Mouse (Mus musculus): ENCODE data around the gene Ptprr. TPM values are rescaled to one million over a fixed set of nuclear protein-coding genes. Genes with fewer than 3 reads are reported as not detected.

Gene Ptprr
- polyA plus RNA-seq, 1 experiment from 2014 or later = 1.2 TPM

DNA sequence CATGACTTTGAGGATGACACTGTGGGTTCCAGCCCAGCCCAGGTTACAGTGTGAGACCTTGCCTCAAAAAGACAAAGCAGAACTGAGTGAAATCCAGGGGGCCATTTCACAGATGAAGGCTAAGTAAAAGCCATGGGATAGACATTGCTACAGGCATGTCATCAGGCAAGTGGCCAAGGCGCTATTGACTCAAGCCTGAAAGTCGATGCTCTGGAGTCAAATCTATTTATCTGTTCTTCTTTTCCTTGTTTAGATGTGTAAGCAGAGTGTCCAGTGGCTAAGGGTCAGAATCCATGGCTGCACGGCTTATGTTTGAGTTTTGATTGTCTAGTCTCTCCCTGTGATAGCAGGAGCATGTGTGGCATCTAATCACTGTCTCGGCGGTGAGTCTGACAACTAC is 60.6 kb downstream of the Ptprr start:
- Histone ChIP-seq H3K9me3 (no peaks in the 10 kb centered on the region), H3K4me3 (replicated peaks) (no peak overlapping the region), H3K9ac (no peak overlapping the region), H3K27ac (no peak overlapping the region), H3K27me3 (peaks cover 4% of the 10 kb centered on the region; the same call in 1 of the 2 replicates), H3K4me2 (no peak overlapping the region), H3K4me1 (0 out of 2 replicates have a peak, but pooled peaks cover 3% of the 10 kb centered on the region), H3K36me3 (replicated peaks) (no peaks in the 10 kb centered on the region)
- no peak for ATAC-seq (ENCODE audit: low FRiP score)
- WGBS = 84% methylated on average over 5 of the region's 5 CpGs

DNA sequence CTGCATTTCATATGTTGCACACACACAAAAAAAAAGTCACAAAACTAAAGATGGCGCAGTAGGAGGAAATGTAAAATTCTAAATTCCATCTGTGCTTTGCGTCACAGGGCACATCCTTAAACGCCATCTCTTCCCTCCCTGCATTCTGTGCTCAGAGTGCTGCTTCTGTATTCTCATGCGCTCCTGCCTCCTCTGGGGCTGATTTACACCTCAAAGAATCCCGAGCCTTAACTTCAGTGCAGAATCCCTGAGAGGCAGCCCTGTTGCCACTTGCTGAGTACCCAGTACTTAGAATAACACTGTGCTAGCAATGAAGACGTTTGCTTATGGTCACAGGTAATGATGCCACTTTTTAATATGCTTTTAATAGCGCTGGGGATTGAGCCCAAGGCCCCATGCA is 61.4 kb downstream of the Ptprr start:
- 39% methylated on average over 7 of the region's 7 CpGs for WGBS
- ATAC-seq (ENCODE audit: low FRiP score) = no peak

DNA sequence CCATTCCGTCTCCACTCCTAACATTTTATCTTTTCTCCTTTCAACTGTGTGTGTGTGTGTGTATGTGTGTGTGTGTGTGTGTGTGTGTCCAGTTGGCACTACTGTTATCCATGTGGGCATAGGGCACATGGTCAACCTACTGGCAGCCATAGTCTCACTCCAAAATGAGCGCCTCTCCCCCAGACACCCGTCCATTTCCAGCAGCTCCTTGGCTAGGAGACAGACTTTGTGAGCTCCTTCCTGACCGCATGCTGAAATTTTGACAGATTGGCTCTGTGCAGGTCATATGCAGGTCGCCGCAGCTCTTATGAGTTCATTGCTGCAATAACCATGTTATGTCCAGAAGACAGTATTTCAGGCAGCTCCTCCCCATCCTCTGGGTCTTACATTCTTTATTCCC is 62.8 kb downstream of the Ptprr start:
- no peak overlapping the region for H3K9ac ChIP-seq
- no peak overlapping the region for H3K4me3 ChIP-seq (replicated peaks)
- H3K36me3 ChIP-seq (replicated peaks) = no peaks in the 10 kb centered on the region
- H3K4me1 ChIP-seq = 0 out of 2 replicates have a peak, but pooled peaks cover 3% of the 10 kb centered on the region
- H3K27me3 ChIP-seq = no peaks in the 10 kb centered on the region
- H3K9me3 ChIP-seq = no peaks in the 10 kb centered on the region
- ATAC-seq (ENCODE audit: low FRiP score) = no peak
- H3K27ac ChIP-seq = no peak overlapping the region
- WGBS = 88% methylated on average over 6 of the region's 6 CpGs
- H3K4me2 ChIP-seq = no peak overlapping the region

More for the DNA sequence above, 61.4 kb downstream of the Ptprr start:
- H3K9ac ChIP-seq = no peak overlapping the region
- H3K4me1 ChIP-seq = 0 out of 2 replicates have a peak, but pooled peaks cover 3% of the 10 kb centered on the region
- H3K27me3 ChIP-seq = peaks cover 3% of the 10 kb centered on the region; the same call in 1 of the 2 replicates
- no peaks in the 10 kb centered on the region for H3K9me3 ChIP-seq
- no peak overlapping the region for H3K4me2 ChIP-seq
- H3K27ac ChIP-seq = no peak overlapping the region
- no peak overlapping the region for H3K4me3 ChIP-seq (replicated peaks)
- H3K36me3 ChIP-seq (replicated peaks) = no peaks in the 10 kb centered on the region

DNA sequence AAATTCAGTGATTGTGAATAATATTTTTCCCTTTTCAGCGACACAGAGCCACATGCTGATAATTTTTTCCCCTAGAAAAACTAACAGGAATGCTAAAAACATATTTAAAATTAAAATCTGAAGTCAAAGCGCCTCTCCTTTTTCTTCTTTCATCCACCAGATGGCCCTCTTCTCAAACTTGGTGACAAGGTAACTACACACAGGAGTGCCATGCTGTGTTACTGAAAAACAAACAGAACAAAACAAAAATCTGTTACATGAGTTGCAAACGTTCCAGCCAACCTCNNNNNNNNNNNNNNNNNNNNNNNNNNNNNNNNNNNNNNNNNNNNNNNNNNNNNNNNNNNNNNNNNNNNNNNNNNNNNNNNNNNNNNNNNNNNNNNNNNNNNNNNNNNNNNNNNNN is 66.0 kb downstream of the Ptprr start:
- no peak overlapping the region for H3K9ac ChIP-seq
- 33% methylated on average over 3 of the region's 3 CpGs for WGBS
- no peaks in the 10 kb centered on the region for H3K27me3 ChIP-seq
- H3K4me3 ChIP-seq (replicated peaks) = no peak overlapping the region
- no peak for ATAC-seq (ENCODE audit: low FRiP score)
- H3K4me1 ChIP-seq = 0 out of 2 replicates have a peak, but pooled peaks cover 3% of the 10 kb centered on the region
- H3K36me3 ChIP-seq (replicated peaks) = no peaks in the 10 kb centered on the region
- H3K27ac ChIP-seq = no peak overlapping the region
- H3K9me3 ChIP-seq = no peaks in the 10 kb centered on the region
- H3K4me2 ChIP-seq = no peak overlapping the region

DNA sequence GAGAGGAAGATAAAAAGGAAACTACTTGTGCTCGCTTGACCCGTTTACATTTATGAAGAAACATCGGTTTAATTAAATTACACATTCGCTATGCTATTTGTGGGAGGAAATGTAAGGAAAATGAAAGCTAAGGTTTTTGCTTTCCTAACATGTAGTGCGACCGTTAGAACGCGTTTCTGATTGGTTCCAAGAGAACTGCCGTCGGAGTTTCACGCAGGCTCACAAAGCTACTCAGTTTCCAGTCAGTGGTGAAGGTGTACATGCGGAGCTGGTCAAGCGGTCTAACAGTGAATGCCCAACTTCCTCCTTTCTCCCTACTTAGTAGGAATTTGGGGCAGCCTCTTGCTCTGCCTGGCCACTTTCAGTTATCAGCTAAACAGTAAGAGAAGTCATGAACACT is 78.5 kb downstream of the Ptprr start:
- H3K4me3 ChIP-seq (replicated peaks) = no peak overlapping the region
- WGBS = 84% methylated on average over 13 of the region's 13 CpGs
- ATAC-seq (ENCODE audit: low FRiP score) = no peak

DNA sequence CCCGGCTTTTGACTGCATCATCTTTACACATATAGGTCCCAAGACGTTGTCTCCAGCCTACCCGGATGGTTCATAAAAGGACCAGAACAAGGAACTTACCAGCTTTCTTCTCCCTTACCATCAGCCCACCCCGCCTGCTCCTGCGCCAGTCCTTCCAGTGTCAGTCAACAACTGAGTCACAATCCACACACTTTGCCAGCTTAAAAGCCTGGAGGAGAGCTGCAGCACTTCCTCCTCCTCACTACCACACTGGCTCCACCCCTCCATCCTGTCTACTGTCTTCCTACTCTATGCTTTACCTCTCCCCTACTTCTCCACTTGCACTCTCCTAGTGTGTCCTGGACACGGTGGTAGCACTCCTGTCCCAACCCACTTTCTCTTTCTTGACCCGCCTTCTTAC is 80.5 kb downstream of the Ptprr start:
- H3K4me2 ChIP-seq = no peak overlapping the region
- no peaks in the 10 kb centered on the region for H3K27me3 ChIP-seq
- ATAC-seq (ENCODE audit: low FRiP score) = no peak
- WGBS = 89% methylated on average over 7 of the region's 7 CpGs
- no peaks in the 10 kb centered on the region for H3K9me3 ChIP-seq
- H3K27ac ChIP-seq = no peak overlapping the region
- H3K9ac ChIP-seq = no peak overlapping the region
- no peaks in the 10 kb centered on the region for H3K36me3 ChIP-seq (replicated peaks)
- no peak overlapping the region for H3K4me3 ChIP-seq (replicated peaks)
- H3K4me1 ChIP-seq = no peaks in the 10 kb centered on the region

More for the DNA sequence above, 78.5 kb downstream of the Ptprr start:
- Histone ChIP-seq H3K4me1 (no peaks in the 10 kb centered on the region), H3K9me3 (no peaks in the 10 kb centered on the region), H3K4me2 (no peak overlapping the region), H3K36me3 (replicated peaks) (no peaks in the 10 kb centered on the region), H3K9ac (no peak overlapping the region), H3K27ac (no peak overlapping the region), H3K27me3 (no peaks in the 10 kb centered on the region)

DNA sequence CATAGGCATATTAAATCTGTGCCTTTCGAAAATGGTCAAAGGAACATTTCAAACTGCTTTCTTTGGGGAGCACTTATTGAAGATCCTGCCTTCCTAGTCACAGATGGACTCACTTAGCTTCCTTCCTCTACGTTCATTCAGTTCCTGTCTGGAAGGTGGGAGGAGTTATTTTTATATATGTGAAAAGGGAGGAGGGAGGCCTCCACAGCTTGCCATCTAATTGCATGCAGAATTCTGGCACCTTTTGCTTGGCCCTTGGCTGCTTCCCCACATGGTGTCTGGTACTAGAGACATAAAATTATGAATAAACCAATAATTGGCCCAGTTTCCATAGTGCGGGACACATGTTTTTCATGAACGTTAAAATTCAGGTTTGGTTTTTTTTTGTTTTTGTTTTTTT is 90.2 kb downstream of the Ptprr start:
- no peak for ATAC-seq (ENCODE audit: low FRiP score)
- H3K4me1 ChIP-seq = no peaks in the 10 kb centered on the region
- H3K9ac ChIP-seq = no peak overlapping the region
- 78% methylated on average over 4 of the region's 4 CpGs for WGBS
- no peaks in the 10 kb centered on the region for H3K36me3 ChIP-seq (replicated peaks)
- no peaks in the 10 kb centered on the region for H3K27me3 ChIP-seq
- H3K27ac ChIP-seq = no peak overlapping the region
- H3K4me3 ChIP-seq (replicated peaks) = no peak overlapping the region
- H3K9me3 ChIP-seq = no peaks in the 10 kb centered on the region
- H3K4me2 ChIP-seq = no peak overlapping the region

DNA sequence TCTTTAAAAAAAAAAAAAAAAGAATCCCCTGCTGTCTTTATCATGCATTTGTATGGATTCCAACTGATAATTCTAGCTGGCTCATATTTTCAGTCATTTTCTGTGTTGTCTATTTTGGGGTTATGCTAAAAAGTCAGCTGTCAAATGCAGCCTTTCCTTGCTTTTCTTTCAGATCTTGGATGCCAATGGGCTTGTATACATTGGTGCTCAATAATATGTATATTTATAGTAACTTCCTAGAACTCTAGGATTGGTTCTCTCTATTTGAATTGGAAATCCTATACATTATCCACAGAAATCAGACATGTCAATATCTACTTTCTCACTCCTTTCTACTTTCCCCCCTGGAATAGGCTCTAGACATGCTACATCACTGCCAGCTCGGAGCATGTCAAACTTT is 90.7 kb downstream of the Ptprr start:
- Histone ChIP-seq H3K27ac (no peak overlapping the region), H3K4me2 (no peak overlapping the region), H3K4me1 (no peaks in the 10 kb centered on the region), H3K9ac (no peak overlapping the region), H3K36me3 (replicated peaks) (no peaks in the 10 kb centered on the region), H3K9me3 (0 out of 2 replicates have a peak, but pooled peaks cover 3% of the 10 kb centered on the region), H3K4me3 (replicated peaks) (no peak overlapping the region), H3K27me3 (no peaks in the 10 kb centered on the region)
- no peak for ATAC-seq (ENCODE audit: low FRiP score)
- 88% methylated on average over 1 of the region's 1 CpGs for WGBS

DNA sequence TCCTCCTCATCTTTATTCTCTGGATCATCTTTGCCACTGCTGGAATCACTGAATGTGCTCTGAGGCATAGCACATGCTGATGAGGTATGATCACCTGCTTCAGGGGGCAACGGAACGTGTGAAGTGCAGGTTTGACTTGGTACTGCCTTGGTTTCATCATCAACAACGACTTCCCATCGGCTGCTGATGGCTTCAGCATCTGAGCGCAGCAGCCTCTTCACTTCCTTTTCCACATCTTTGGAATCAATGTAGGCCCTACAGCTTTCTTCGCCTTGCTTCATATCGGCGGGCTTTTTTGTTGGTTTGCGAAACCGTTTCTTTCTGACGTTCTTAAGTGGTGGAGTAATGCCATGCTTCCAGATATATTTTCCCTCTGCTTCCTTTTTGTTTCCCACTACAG is 94.9 kb downstream of the Ptprr start:
- Histone ChIP-seq H3K4me1 (no peaks in the 10 kb centered on the region), H3K9me3 (0 out of 2 replicates have a peak, but pooled peaks cover 8% of the 10 kb centered on the region), H3K27me3 (no peaks in the 10 kb centered on the region), H3K27ac (no peak overlapping the region), H3K9ac (no peak overlapping the region), H3K36me3 (replicated peaks) (no peaks in the 10 kb centered on the region), H3K4me2 (no peak overlapping the region), H3K4me3 (replicated peaks) (no peak overlapping the region)
- ATAC-seq (ENCODE audit: low FRiP score) = no peak
- WGBS = 96% methylated on average over 11 of the region's 11 CpGs

DNA sequence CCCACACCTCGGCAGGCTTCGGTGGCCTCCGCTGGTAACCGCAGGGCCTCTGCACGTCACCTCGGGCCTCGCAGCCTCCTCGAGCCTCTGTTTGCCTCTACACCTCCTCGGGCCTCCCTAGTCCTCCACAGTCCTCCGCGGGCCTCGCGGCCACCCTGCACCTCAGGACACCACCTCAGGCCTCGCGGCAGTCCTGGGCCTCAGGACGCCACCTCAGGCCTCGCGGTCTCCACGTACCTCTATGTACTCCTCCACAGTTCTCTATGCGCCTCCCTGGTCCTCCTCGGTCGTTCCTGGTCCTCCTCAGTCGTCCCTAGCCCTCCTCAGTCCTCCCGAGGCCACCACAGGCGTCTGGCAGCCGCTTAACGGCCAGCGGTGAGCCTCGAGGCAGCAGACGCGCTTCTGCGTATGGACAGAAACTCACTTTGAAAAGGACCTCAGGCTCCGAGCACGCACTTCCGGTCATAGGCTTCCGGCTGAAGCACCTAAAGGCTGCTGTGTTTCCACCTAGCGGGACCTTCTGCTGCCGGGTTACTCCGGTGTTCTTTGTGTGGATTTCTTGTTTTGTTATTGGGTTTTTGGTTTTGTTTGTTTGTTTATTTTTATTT is 96.0 kb downstream of the Ptprr start, which contains the start of gene 4933416C03Rik:
Gene 4933416C03Rik, minus strand, starts transcription at position 51 of the 608 bp plus-strand sequence.
- no peaks in the 10 kb centered on the region for H3K27me3 ChIP-seq
- no peak within 1 kb of the TSS for H3K4me3 ChIP-seq (replicated peaks)
- 0 out of 2 replicates have a peak, but pooled peaks cover 8% of the 10 kb centered on the region for H3K9me3 ChIP-seq
- H3K9ac ChIP-seq = no peak within 1 kb of the TSS
- 97% methylated on average over 39 of the region's 39 CpGs for WGBS
- H3K36me3 ChIP-seq (replicated peaks) = no peaks in the 10 kb centered on the region
- no peak for ATAC-seq (ENCODE audit: low FRiP score)
- no peak within 1 kb of the TSS for H3K4me2 ChIP-seq
- no peak within 1 kb of the TSS for H3K27ac ChIP-seq
- no peaks in the 10 kb centered on the region for H3K4me1 ChIP-seq

DNA sequence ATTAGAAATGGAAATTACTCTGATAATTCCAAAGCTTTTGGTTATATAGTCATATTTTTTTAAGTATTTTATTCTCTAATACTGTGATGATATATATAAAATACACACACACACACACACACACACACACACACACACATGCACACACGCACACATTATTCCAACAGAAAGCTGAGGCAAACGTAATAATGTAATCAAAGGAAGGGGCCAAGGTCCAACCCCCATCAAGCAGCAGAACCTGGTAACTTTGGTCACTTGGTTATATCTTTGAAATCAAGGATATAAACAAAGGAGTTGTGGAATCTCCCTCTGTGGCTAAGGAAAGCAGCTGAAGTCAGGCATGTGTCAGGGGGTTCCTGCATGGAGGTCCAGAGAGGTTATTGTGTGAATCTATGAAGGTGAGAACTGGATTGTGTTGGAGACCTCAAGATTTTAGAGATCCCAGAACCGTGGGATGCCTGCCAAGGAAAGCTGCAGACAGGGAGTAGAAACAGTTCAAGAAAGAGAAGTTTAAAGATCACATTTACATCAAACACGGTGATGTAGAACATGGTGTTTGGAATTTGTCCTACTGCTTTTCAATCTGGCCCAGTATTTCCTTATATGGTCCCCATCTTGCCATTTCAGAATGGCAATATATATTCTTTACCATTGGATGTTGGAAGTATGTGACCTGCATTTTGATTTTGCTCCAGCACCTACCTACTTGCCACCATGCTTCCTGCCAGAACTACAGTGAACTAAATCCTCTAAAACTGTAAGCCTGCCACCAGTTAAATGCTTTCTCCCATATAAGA is 98.1 kb downstream of the Ptprr start:
- Histone ChIP-seq H3K4me3 (replicated peaks) (no peak overlapping the region), H3K9me3 (0 out of 2 replicates have a peak, but pooled peaks cover 8% of the 10 kb centered on the region), H3K9ac (no peak overlapping the region), H3K27me3 (no peaks in the 10 kb centered on the region), H3K4me2 (no peak overlapping the region), H3K4me1 (no peaks in the 10 kb centered on the region), H3K36me3 (replicated peaks) (no peaks in the 10 kb centered on the region), H3K27ac (no peak overlapping the region)
- 76% methylated on average over 4 of the region's 4 CpGs for WGBS
- ATAC-seq (ENCODE audit: low FRiP score) = no peak

DNA sequence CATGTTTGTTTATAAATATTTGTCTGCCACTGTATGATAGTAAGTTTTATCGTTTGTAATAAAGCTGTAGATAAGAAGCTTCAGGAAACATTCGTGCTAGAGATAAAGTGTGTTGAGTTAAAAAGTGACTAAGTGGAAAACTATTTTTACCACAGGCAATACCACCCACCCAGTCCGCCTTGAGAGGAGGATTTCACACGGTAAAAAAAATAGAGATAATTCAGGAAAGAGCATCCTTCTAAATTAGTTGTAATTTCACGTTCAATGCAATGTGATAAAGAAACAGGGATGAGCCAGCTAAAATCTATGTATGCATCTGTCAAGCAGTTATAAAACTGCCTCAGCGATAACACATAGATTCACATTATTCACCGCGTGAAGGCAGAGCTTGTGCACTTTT is 99.0 kb downstream of the Ptprr start:
- Histone ChIP-seq H3K27me3 (no peaks in the 10 kb centered on the region), H3K4me2 (no peak overlapping the region), H3K4me3 (replicated peaks) (no peak overlapping the region), H3K9me3 (0 out of 2 replicates have a peak, but pooled peaks cover 8% of the 10 kb centered on the region), H3K9ac (no peak overlapping the region), H3K4me1 (no peaks in the 10 kb centered on the region), H3K36me3 (replicated peaks) (no peaks in the 10 kb centered on the region), H3K27ac (no peak overlapping the region)
- no peak for ATAC-seq (ENCODE audit: low FRiP score)
- WGBS = 92% methylated on average over 8 of the region's 8 CpGs

All from forebrain, embryonic 12.5 days (tissue).